Mouse (Mus musculus): ENCODE results near the gene Tssk6. TPM values are rescaled to one million over a fixed set of nuclear protein-coding genes. Genes with fewer than 3 reads are reported as not detected.

Tssk6 gene
- total RNA-seq, 2 experiments from 2014 or later, result 0.64 TPM; not detected in 1

- H3K4me3 ChIP-seq, result no peak overlapping the region
- peak; percentile 47 for TF ChIP-seq CTCF (conservative IDR thresholded peaks at IDR 0.05)
- 0 out of 2 replicates have a peak overlapping the region, but pooled peaks have one; percentile 12 for H3K27ac ChIP-seq
- no peak for DNase-seq (ENCODE audit: low spot score in 2 of 2)
These were observed 10.6 kb downstream of the Tssk6 start for GRCm38 (mm10) chr8:69912478-69913074.

- no peak for DNase-seq (ENCODE audit: low spot score in 2 of 2)
- H3K4me3 ChIP-seq, result no peak overlapping the region
- no peak overlapping the region for H3K27ac ChIP-seq
- no peak for TF ChIP-seq CTCF (conservative IDR thresholded peaks at IDR 0.05)
These were observed 12.5 kb downstream of the Tssk6 start for GRCm38 (mm10) chr8:69914526-69914925.

GRCm38 (mm10) chr8:69915748-69916147 lies 13.8 kb downstream of the Tssk6 start:
- peak; percentile 75 for TF ChIP-seq CTCF (conservative IDR thresholded peaks at IDR 0.05)
- Histone ChIP-seq H3K4me3 (no peak overlapping the region), H3K27ac (peak overlapping the region; percentile 51; the same call in 1 of the 2 replicates)
- peak in 1 of 2 experiments; percentile 40 for DNase-seq (ENCODE audit: low spot score in 2 of 2)

- Histone ChIP-seq H3K4me3 (no peak overlapping the region), H3K27ac (no peak overlapping the region)
- no peak for TF ChIP-seq CTCF (conservative IDR thresholded peaks at IDR 0.05)
- no peak for DNase-seq (ENCODE audit: low spot score in 2 of 2)
These were observed 16.5 kb downstream of the Tssk6 start for GRCm38 (mm10) chr8:69918506-69918905.

- Histone ChIP-seq H3K27ac (0 out of 2 replicates have a peak overlapping the region, but pooled peaks have one; percentile 12), H3K4me3 (no peak overlapping the region)
- peak; percentile 95 for TF ChIP-seq CTCF (conservative IDR thresholded peaks at IDR 0.05)
- DNase-seq (ENCODE audit: low spot score in 2 of 2), result peak; percentile 79 to 87
These were observed 17.0 kb downstream of the Tssk6 start for GRCm38 (mm10) chr8:69919010-69919409.

- TF ChIP-seq CTCF (conservative IDR thresholded peaks at IDR 0.05), result no peak
- H3K4me3 ChIP-seq, result no peak overlapping the region
- DNase-seq (ENCODE audit: low spot score in 2 of 2), result peak in 1 of 2 experiments; percentile 41
- peak overlapping the region; percentile 72 for H3K27ac ChIP-seq
These were observed 18.1 kb downstream of the Tssk6 start for GRCm38 (mm10) chr8:69919876-69920662.

- DNase-seq (ENCODE audit: low spot score in 2 of 2), result no peak
- no peak overlapping the region for H3K4me3 ChIP-seq
- no peak for TF ChIP-seq CTCF (conservative IDR thresholded peaks at IDR 0.05)
- H3K27ac ChIP-seq, result peak overlapping the region; percentile 72; the same call in 1 of the 2 replicates
These were observed 19.2 kb downstream of the Tssk6 start for GRCm38 (mm10) chr8:69921141-69921540.

GRCm38 (mm10) chr8:69923986-69924385 lies 22.0 kb downstream of the Tssk6 start:
- no peak overlapping the region for H3K4me3 ChIP-seq
- TF ChIP-seq CTCF (conservative IDR thresholded peaks at IDR 0.05), result no peak
- no peak for DNase-seq (ENCODE audit: low spot score in 2 of 2)
- H3K27ac ChIP-seq, result no peak overlapping the region

GRCm38 (mm10) chr8:69926901-69927300 lies 24.9 kb downstream of the Tssk6 start:
- Histone ChIP-seq H3K27ac (no peak overlapping the region), H3K4me3 (no peak overlapping the region)
- no peak for TF ChIP-seq CTCF (conservative IDR thresholded peaks at IDR 0.05)
- DNase-seq (ENCODE audit: low spot score in 2 of 2), result no peak

- Histone ChIP-seq H3K4me3 (no peak overlapping the region), H3K27ac (no peak overlapping the region)
- TF ChIP-seq CTCF (conservative IDR thresholded peaks at IDR 0.05), result no peak
- DNase-seq (ENCODE audit: low spot score in 2 of 2), result no peak
These were observed 31.8 kb downstream of the Tssk6 start for GRCm38 (mm10) chr8:69933811-69934210.

- TF ChIP-seq CTCF (conservative IDR thresholded peaks at IDR 0.05), result no peak
- no peak for DNase-seq (ENCODE audit: low spot score in 2 of 2)
- H3K27ac ChIP-seq, result no peak overlapping the region
- H3K4me3 ChIP-seq, result no peak overlapping the region
These were observed 32.6 kb downstream of the Tssk6 start for GRCm38 (mm10) chr8:69934582-69934981.

GRCm38 (mm10) chr8:69935431-69935830 lies 33.4 kb downstream of the Tssk6 start:
- H3K4me3 ChIP-seq, result no peak overlapping the region
- no peak for DNase-seq (ENCODE audit: low spot score in 2 of 2)
- no peak for TF ChIP-seq CTCF (conservative IDR thresholded peaks at IDR 0.05)
- H3K27ac ChIP-seq, result no peak overlapping the region

GRCm38 (mm10) chr8:69936050-69936794 lies 34.2 kb downstream of the Tssk6 start:
- no peak for TF ChIP-seq CTCF (conservative IDR thresholded peaks at IDR 0.05)
- no peak for DNase-seq (ENCODE audit: low spot score in 2 of 2)
- Histone ChIP-seq H3K4me3 (no peak overlapping the region), H3K27ac (peak overlapping the region; percentile 19; the same call in 1 of the 2 replicates)

Measured in layer of hippocampus, adult 2 months (tissue).